Mouse (Mus musculus) midbrain, embryonic 14.5 days (tissue): Measurements from ENCODE around the gene Mphosph9. TPM values are rescaled to one million over a fixed set of nuclear protein-coding genes. Genes with fewer than 3 reads are reported as not detected.
"Not testable (repeated sequence)": the region's sequence is repeated elsewhere in the genome, so short reads cannot be mapped to it uniquely, and the experiment has no call there.

ENCODE experiments used
- ATAC-seq: fragments of 200-750 bp; cut with Nextera tagmentation; 2 replicates; pipeline ENCODE4 v1.8.0; 2017; ENCODE audit warnings: moderate number of reproducible peaks, moderate library complexity; ENCODE audit not compliant: low FRiP score, low TSS enrichment
- DNase-seq: peaks from one replicate; pipeline ENCODE4 v3.0.0-alpha.2; 2015
- H3K27ac ChIP-seq: fragments of 300-500 bp; sonication (generic); replicated peaks from 2 replicates; pipeline ENCODE4 v1.5.1; 2014; ENCODE audit warnings: mild to moderate bottlenecking, low read depth, low read length, moderate library complexity
- H3K27me3 ChIP-seq: fragments of 300-500 bp; sonication (generic); 2 replicates; pipeline ENCODE4 v1.6.1; 2014; ENCODE audit warnings: low read length, control low read depth, mixed read lengths; ENCODE audit not compliant: control insufficient read depth, insufficient read depth
- H3K36me3 ChIP-seq: fragments of 300-500 bp; sonication (generic); 2 replicates; pipeline ENCODE4 v1.6.1; 2014; ENCODE audit warnings: low read length, control low read depth; ENCODE audit not compliant: control insufficient read depth, insufficient read depth
- H3K4me1 ChIP-seq: fragments of 300-500 bp; sonication (generic); 2 replicates; pipeline ENCODE4 v1.6.1; 2014; ENCODE audit warnings: mild to moderate bottlenecking, antibody characterized with exemption, low read length, control low read depth; ENCODE audit not compliant: control insufficient read depth, insufficient read depth
- H3K4me2 ChIP-seq: fragments of 300-500 bp; sonication (generic); 2 replicates; pipeline ENCODE4 v1.6.1; 2014; ENCODE audit warnings: mild to moderate bottlenecking, low read length, moderate library complexity
- H3K4me3 ChIP-seq: fragments of 300-500 bp; sonication (generic); replicated peaks from 2 replicates; pipeline ENCODE4 v1.5.1; 2014; ENCODE audit warnings: low read depth, low read length
- H3K9ac ChIP-seq: fragments of 300-500 bp; sonication (generic); replicated peaks from 2 replicates; pipeline ENCODE4 v1.6.1; 2014; ENCODE audit warnings: mild to moderate bottlenecking, low read length, moderate library complexity
- H3K9me3 ChIP-seq: fragments of 300-500 bp; sonication (generic); 2 replicates; pipeline ENCODE4 v1.6.1; 2016; ENCODE audit warnings: low read length, control low read depth, mixed read lengths; ENCODE audit not compliant: control insufficient read depth
- WGBS: fragments of 180-500 bp; shearing (Covaris S2); extraction: QIAGEN DNeasy Blood & Tissue Kit; methylation state at CpG from one replicate; pipeline ENCODE4 v1.1.7; 2014; 5-methylcytosine and 5-hydroxymethylcytosine counted together
- polyA plus RNA-seq: library from polyadenylated mRNA; unstranded; fragments of >200 nt; fragmentation: Nextera tagmentation; extraction: Ambion mirVana; gene quantifications from 2 replicates; pipeline ENCODE4 v1.2.1, GENCODE M21; 2014

Mphosph9 gene
- polyA plus RNA-seq, 1 experiment from 2014 or later = 16.8 TPM

DNA sequence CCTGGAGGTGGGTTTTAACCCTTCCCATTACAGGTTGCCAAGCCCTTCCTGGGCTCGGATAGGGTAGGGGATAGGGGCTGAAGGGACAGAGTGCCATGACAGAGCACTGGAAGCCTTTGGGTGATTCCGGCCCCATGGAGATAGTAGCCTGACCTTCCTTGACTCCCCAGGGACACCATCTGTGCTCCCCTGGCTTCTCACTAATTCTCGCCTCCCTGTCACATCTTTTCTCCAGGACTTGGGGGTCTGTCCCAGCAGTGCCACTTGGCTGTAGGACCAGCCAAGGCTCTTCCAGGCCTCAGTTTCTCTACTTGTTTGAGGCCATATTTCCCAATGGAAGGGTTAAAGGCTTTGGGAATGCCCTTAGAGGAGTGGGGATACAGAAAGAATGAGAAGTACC lies 23.8 kb upstream of the Mphosph9 start:
- peak; percentile 5; the same call in 1 of the 2 replicates for ATAC-seq
- 17% methylated on average over 3 of the region's 3 CpGs for WGBS
- peak overlapping the region; percentile 97 for H3K9ac ChIP-seq

DNA sequence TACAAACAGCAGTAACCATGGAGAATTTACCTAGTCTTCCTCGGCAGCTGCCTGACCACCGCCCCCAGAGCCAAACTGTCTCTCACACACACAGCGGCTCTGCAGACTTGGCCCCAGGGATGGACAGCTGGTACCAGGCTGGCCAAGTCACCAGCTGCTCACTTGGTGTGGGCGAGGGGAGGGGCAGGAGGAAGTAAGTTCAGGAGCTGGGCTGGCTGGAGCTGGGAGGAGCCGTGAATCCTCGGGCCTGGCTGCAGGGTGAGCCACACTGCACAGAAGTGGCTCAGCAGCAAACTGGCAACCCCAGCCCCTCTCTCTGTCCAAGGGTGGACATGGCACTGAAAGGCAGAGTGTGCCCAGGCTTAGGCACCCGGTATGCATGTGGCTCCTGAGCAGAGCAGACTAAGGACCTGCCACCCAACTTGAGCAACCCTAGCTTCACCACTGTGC lies 23.4 kb upstream of the Mphosph9 start:
- 6% methylated on average over 7 of the region's 7 CpGs for WGBS
- H3K9ac ChIP-seq = peak overlapping the region; percentile 97
- H3K4me3 ChIP-seq = peak overlapping the region; percentile 90
- H3K9me3 ChIP-seq = no peaks in the 10 kb centered on the region
- DNase-seq (peak; percentile 81), ATAC-seq (peak; percentile 68)
- H3K36me3 ChIP-seq = peaks cover 36% of the 10 kb centered on the region
- peak overlapping the region; percentile 87 for H3K4me2 ChIP-seq
- H3K4me1 ChIP-seq = peaks cover 21% of the 10 kb centered on the region
- peak overlapping the region; percentile 97 for H3K27ac ChIP-seq
- H3K27me3 ChIP-seq = no peaks in the 10 kb centered on the region

More for the DNA sequence above, 23.8 kb upstream of the Mphosph9 start:
- peak overlapping the region; percentile 97 for H3K27ac ChIP-seq
- H3K27me3 ChIP-seq = no peaks in the 10 kb centered on the region
- peaks cover 31% of the 10 kb centered on the region for H3K36me3 ChIP-seq
- no peak for DNase-seq
- peak overlapping the region; percentile 87 for H3K4me2 ChIP-seq
- peaks cover 21% of the 10 kb centered on the region for H3K4me1 ChIP-seq
- H3K4me3 ChIP-seq = peak overlapping the region; percentile 90
- H3K9me3 ChIP-seq = no peaks in the 10 kb centered on the region

DNA sequence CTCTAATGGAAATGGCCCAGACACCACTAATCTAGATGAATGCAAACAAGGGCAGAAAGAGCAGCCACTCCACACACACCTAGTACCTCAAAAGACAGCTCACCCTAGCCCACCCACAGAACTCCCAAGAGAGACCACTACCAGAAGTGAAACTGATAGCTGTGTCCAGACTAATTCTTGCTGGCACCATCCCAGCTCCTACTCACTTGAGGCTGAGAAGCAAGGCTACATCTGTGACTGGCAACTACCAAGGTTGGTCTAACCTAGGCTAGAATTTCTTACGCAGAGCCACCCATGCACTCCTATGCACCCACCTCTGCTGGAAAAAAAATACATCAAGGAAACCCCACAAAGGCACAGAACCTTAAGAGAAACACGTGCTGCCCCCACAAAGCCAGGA lies 22.6 kb upstream of the Mphosph9 start:
- Histone ChIP-seq H3K27ac (peak overlapping the region; percentile 97), H3K27me3 (no peaks in the 10 kb centered on the region), H3K9ac (peak overlapping the region; percentile 97; the same call in 1 of the 2 replicates), H3K4me1 (peaks cover 21% of the 10 kb centered on the region), H3K36me3 (peaks cover 39% of the 10 kb centered on the region), H3K4me3 (peak overlapping the region; percentile 90), H3K4me2 (peak overlapping the region; percentile 87), H3K9me3 (no peaks in the 10 kb centered on the region)
- ATAC-seq (no peak), DNase-seq (peak; percentile 41)
- WGBS = 65% methylated on average over 2 of the region's 2 CpGs

DNA sequence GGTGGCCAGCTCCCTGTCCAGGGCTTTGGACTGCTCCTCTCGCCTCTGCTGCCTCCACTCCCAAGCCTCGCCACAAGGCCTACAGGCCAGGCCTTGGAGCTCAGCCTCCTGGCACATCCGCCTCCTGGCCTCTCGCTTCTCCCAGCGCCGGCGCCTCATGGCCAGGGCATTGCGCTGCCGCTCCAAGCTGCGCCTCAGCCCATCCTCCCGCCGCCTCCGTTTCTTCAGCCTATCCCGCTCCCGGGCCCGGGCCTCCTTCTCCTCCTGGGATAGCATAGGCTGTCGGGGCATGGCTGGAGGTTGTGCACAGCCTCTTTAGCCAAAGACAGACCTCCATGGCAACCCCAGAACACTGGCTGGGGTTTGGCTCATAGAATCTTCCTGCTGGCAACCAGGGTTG lies 21.4 kb upstream of the Mphosph9 start:
- DNase-seq = no peak
- WGBS = 92% methylated on average over 17 of the region's 17 CpGs

DNA sequence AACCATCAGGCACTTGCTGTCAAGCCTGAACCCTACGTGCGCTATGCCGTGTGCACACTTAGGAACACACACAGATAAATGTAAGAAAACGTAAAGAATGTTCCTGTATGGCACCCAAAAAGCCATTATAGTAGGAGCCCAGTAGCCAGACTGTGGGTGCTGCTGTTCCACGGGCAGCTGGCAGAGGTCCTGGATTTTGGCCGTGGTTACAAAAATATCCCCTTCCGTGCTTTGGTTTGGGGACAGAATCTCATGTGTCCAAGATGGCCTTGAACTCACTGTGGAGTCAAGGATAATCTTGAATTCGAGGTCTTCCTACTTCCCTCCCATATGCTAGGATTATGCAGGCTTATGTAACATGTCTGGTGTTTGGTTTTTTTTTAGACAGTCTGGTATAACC lies 15.1 kb upstream of the Mphosph9 start:
- Histone ChIP-seq H3K9ac (no peak overlapping the region), H3K4me3 (no peak overlapping the region), H3K9me3 (no peaks in the 10 kb centered on the region), H3K36me3 (peaks cover 37% of the 10 kb centered on the region), H3K4me1 (no peaks in the 10 kb centered on the region), H3K27ac (no peak overlapping the region), H3K27me3 (no peaks in the 10 kb centered on the region), H3K4me2 (no peak overlapping the region)
- ATAC-seq = no peak
- WGBS = 88% methylated on average over 8 of the region's 8 CpGs
- DNase-seq = no peak

More for the DNA sequence above, 21.4 kb upstream of the Mphosph9 start:
- Histone ChIP-seq H3K4me1 (peaks cover 21% of the 10 kb centered on the region), H3K4me3 (no peak overlapping the region), H3K27ac (peak overlapping the region; percentile 97; the same call in 1 of the 2 replicates), H3K4me2 (peak overlapping the region; percentile 87), H3K36me3 (peaks cover 49% of the 10 kb centered on the region), H3K9ac (no peak overlapping the region; the same call in 1 of the 2 replicates), H3K27me3 (no peaks in the 10 kb centered on the region), H3K9me3 (no peaks in the 10 kb centered on the region)
- ATAC-seq = no peak

DNA sequence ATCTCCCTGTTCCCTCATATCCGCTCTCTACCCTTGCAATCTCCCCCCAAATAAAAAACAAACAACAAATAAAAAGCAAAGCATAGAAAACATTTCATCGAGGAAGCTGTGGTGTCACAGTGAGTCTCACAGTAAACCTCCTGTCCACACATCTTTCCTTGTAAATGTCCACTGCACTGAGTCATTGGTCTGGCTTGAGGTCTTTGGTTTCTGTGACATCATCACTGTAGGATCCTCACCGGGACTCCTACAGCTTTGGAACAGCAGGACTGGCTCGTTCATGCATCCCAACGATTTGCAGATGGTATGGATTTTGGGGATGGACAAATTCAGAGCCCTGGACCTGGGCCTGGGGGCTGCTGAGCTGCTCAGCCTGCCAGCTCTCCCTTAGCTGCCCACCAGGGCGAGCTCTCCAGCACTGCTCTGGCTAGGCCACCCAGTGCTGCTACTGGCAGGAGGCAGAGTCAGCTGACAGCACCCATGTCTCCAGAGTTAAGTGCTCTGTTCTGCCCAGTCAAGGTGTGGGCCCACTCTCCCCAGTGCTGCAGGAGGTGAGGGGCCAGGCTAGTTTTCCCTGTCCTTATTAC lies 14.1 kb upstream of the Mphosph9 start:
- WGBS = 80% methylated on average over 6 of the region's 6 CpGs

DNA sequence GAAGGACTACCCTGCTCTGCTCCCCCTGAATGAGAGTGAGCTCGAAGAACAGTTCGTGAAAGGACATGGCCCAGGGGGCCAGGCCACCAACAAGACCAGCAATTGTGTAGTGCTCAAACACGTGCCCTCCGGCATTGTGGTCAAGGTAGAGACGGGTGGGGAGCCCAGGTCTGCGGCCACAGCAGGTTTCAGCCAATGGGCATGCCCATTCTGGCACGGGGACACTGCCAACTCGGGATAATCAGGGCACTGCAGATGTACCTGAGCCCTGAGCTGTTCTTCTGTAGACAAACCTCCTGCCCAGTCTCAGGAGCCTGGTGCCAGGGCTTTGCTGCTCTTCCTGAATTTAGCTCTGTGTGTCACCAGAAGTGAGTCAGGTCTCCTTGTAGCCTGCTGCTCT lies 11.0 kb upstream of the Mphosph9 start:
- Histone ChIP-seq H3K9ac (no peak overlapping the region), H3K9me3 (no peaks in the 10 kb centered on the region), H3K36me3 (0 out of 2 replicates have a peak, but pooled peaks cover 6% of the 10 kb centered on the region), H3K27ac (no peak overlapping the region), H3K4me2 (no peak overlapping the region), H3K4me1 (0 out of 2 replicates have a peak, but pooled peaks cover 3% of the 10 kb centered on the region), H3K4me3 (no peak overlapping the region), H3K27me3 (no peaks in the 10 kb centered on the region)
- DNase-seq = no peak
- 91% methylated on average over 8 of the region's 8 CpGs for WGBS
- ATAC-seq = no peak

More for the DNA sequence above, 14.1 kb upstream of the Mphosph9 start:
- not testable (repeated sequence) for H3K4me2 ChIP-seq, H3K4me3 ChIP-seq, H3K4me1 ChIP-seq, H3K9ac ChIP-seq, H3K27me3 ChIP-seq, ATAC-seq, DNase-seq, H3K9me3 ChIP-seq, H3K27ac ChIP-seq
- peaks cover 30% of the 10 kb centered on the region for H3K36me3 ChIP-seq

DNA sequence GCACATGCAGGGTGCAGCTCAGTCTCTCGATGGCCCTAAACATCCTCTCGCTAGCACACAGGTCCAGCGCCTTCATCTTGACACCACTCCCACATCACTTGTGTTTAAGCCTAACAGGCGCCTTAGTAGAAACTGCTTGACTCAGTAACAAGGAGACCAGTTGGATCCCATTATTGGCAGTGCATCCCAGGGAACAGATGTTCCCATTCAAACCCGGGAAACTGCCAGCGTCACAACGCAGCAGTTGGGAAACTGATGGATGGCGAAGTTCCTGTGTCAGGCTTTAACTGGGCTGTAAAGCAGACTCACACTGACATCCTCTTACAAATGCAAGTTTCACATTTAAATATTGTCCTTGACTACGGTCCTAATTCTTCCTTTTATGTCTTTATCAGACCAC lies 10.1 kb upstream of the Mphosph9 start:
- ATAC-seq = no peak

DNA sequence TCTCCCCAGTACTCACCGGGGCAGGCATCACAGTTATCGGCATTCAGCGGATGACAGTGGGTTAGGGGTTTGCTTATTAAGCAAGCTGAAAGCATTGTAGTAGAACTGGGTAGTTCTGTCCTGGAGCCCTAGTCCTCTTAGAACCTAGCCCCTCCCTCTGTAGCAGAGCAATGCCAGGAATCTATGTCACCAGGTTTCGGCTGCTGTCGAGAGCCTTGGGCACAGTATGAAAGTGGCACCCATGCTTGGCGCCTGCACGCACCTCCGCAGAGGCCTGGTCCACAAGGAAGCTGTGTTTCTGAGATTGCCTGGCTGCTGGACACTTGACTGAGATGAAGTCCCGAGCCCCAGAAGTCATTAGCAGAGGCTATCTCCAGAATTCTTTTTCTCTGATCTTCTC lies 9.3 kb upstream of the Mphosph9 start:
- Histone ChIP-seq H3K4me1 (0 out of 2 replicates have a peak, but pooled peaks cover 6% of the 10 kb centered on the region), H3K4me3 (no peak overlapping the region), H3K27me3 (no peaks in the 10 kb centered on the region), H3K36me3 (0 out of 2 replicates have a peak, but pooled peaks cover 6% of the 10 kb centered on the region), H3K27ac (no peak overlapping the region), H3K9ac (no peak overlapping the region), H3K9me3 (no peaks in the 10 kb centered on the region), H3K4me2 (no peak overlapping the region)
- DNase-seq (no peak), ATAC-seq (no peak)
- WGBS = 90% methylated on average over 9 of the region's 9 CpGs

More for the DNA sequence above, 10.1 kb upstream of the Mphosph9 start:
- Histone ChIP-seq H3K9ac (no peak overlapping the region), H3K4me2 (no peak overlapping the region), H3K4me1 (0 out of 2 replicates have a peak, but pooled peaks cover 6% of the 10 kb centered on the region), H3K36me3 (0 out of 2 replicates have a peak, but pooled peaks cover 6% of the 10 kb centered on the region), H3K27me3 (no peaks in the 10 kb centered on the region), H3K27ac (peak overlapping the region; percentile 22; the same call in 1 of the 2 replicates), H3K9me3 (no peaks in the 10 kb centered on the region), H3K4me3 (no peak overlapping the region)
- 58% methylated on average over 9 of the region's 9 CpGs for WGBS
- DNase-seq = peak; percentile 31
